Comparison of ENCODE assay signal across 8 mouse cellular contexts in genomic region chr7:18840386-18841173, GRCm38 (mm10). TPM values are rescaled to one million over a fixed set of nuclear protein-coding genes. Genes with fewer than 3 reads are reported as not detected.
DNase-seq lines count a peak whose midpoint lies in the region; ATAC-seq and TF ChIP-seq lines count a peak whose summit lies in the region.

No protein-coding gene starts in this region.

- H3K4me1 ChIP-seq in E14TG2a.4 (replicated peaks; ENCODE audit: low read depth, low read length) = peaks cover 35% of the 10 kb centered on the region
- peaks cover 1% of the 10 kb centered on the region; the same call in 1 of the 2 replicates for H3K4me1 ChIP-seq in bone marrow, adult 2 months (ENCODE audit: control insufficient read depth, insufficient read depth, low read length)
- H3K4me1 ChIP-seq in heart, embryonic 16.5 days (ENCODE audit: control insufficient read depth, insufficient read depth, low read length) = peaks cover 3% of the 10 kb centered on the region; the same call in 1 of the 2 replicates
- 0 out of 2 replicates have a peak, but pooled peaks cover 2% of the 10 kb centered on the region for H3K4me1 ChIP-seq in lung, embryonic 14.5 days (ENCODE audit: insufficient read depth)
- no peaks in the 10 kb centered on the region for H3K4me1 ChIP-seq in neural tube, embryonic 14.5 days (ENCODE audit: control insufficient read depth, insufficient read depth, low read length)

- H3K27me3 ChIP-seq in E14TG2a.4 (ENCODE audit: insufficient read depth, low read length) = no peaks in the 10 kb centered on the region
- no peaks in the 10 kb centered on the region for H3K27me3 ChIP-seq in heart, embryonic 16.5 days (ENCODE audit: control insufficient read depth, insufficient read depth, low read length)
- no peaks in the 10 kb centered on the region for H3K27me3 ChIP-seq in lung, embryonic 14.5 days (ENCODE audit: insufficient read depth, low read length)
- H3K27me3 ChIP-seq in neural tube, embryonic 14.5 days (ENCODE audit: control insufficient read depth, insufficient read depth, low read length) = no peaks in the 10 kb centered on the region

- TF ChIP-seq CTCF in E14TG2a.4 (conservative IDR thresholded peaks at IDR 0.05; ENCODE audit: low read length) = no peak
- no peak for TF ChIP-seq CTCF in bone marrow, adult 2 months (IDR thresholded peaks at IDR 0.05; ENCODE audit: control insufficient read depth, insufficient read depth, low read length)
- TF ChIP-seq CTCF in lung, embryonic 14.5 days (IDR thresholded peaks at IDR 0.05; ENCODE audit: low read depth) = no peak

- no peaks in the 10 kb centered on the region for H3K36me3 ChIP-seq in E14TG2a.4 (ENCODE audit: insufficient read depth, low read length)
- H3K36me3 ChIP-seq in heart, embryonic 16.5 days (ENCODE audit: control insufficient read depth, insufficient read depth) = no peaks in the 10 kb centered on the region
- no peaks in the 10 kb centered on the region for H3K36me3 ChIP-seq in lung, embryonic 14.5 days (ENCODE audit: insufficient read depth)
- H3K36me3 ChIP-seq in neural tube, embryonic 14.5 days (ENCODE audit: control insufficient read depth, insufficient read depth, low read length) = no peaks in the 10 kb centered on the region

- peak overlapping the region; percentile 68 for H3K9ac ChIP-seq in heart, embryonic 16.5 days (ENCODE audit: low read length)
- peak overlapping the region; percentile 61 for H3K9ac ChIP-seq in lung, embryonic 14.5 days
- H3K9ac ChIP-seq in neural tube, embryonic 14.5 days (replicated peaks; ENCODE audit: low read depth, low read length) = 0 out of 2 replicates have a peak overlapping the region, but pooled peaks have one; percentile 44

- H3K9me3 ChIP-seq in E14TG2a.4 (ENCODE audit: low read length) = no peaks in the 10 kb centered on the region
- H3K9me3 ChIP-seq in heart, embryonic 16.5 days (replicated peaks; ENCODE audit: control insufficient read depth, low read length) = no peaks in the 10 kb centered on the region
- no peaks in the 10 kb centered on the region for H3K9me3 ChIP-seq in lung, embryonic 14.5 days (ENCODE audit: low read depth, low read length)
- no peaks in the 10 kb centered on the region for H3K9me3 ChIP-seq in neural tube, embryonic 14.5 days (ENCODE audit: control insufficient read depth, low read length)

- peak overlapping the region; percentile 65 for H3K4me3 ChIP-seq in E14TG2a.4 (replicated peaks; ENCODE audit: low read length)
- peak overlapping the region; percentile 46 for H3K4me3 ChIP-seq in bone marrow, adult 2 months (replicated peaks; ENCODE audit: control insufficient read depth, low read depth, low read length)
- peak overlapping the region; percentile 53 for H3K4me3 ChIP-seq in heart, embryonic 16.5 days (ENCODE audit: low read length)
- peak overlapping the region; percentile 41 for H3K4me3 ChIP-seq in lung, embryonic 14.5 days (ENCODE audit: low read depth, low read length)
- peak overlapping the region; percentile 27; the same call in 1 of the 2 replicates for H3K4me3 ChIP-seq in neural tube, embryonic 14.5 days (ENCODE audit: low read depth, low read length)

- H3K4me2 ChIP-seq in heart, embryonic 16.5 days (ENCODE audit: low read depth, low read length) = peak overlapping the region; percentile 73
- H3K4me2 ChIP-seq in lung, embryonic 14.5 days = peak overlapping the region; percentile 69
- H3K4me2 ChIP-seq in neural tube, embryonic 14.5 days (ENCODE audit: low read depth, low read length) = peak overlapping the region; percentile 52

- ATAC-seq in erythroid progenitor cell, adult 5-6 weeks (replicated peaks; ENCODE audit: low FRiP score, poor library complexity, severe bottlenecking) = 0 out of 2 replicates have a peak, but pooled peaks have one; percentile 42
- peak; percentile 83 for ATAC-seq in heart, embryonic 16.5 days (replicated peaks; ENCODE audit: extremely low read depth, insufficient read depth, low FRiP score)
- peak; percentile 89 for ATAC-seq in lung, embryonic 14.5 days (ENCODE audit: insufficient read depth)
- ATAC-seq in neural tube, embryonic 14.5 days (ENCODE audit: low read depth) = peak; percentile 69

- peak; percentile 76 for DNase-seq in kidney, postnatal 10 days
- peak; percentile 87 for DNase-seq in lung, embryonic 14.5 days
- DNase-seq in urinary bladder, adult 2 months (ENCODE audit: low spot score) = peak; percentile 39

- 3% methylated on average over 17 of the region's 17 CpGs for WGBS in bone marrow, adult 2 months
- 4% methylated on average over 14 of the region's 17 CpGs for WGBS in heart, embryonic 16.5 days
- 3% methylated on average over 14 of the region's 17 CpGs for whole genome bisulfite sequencing in lung, embryonic 14.5 days
- WGBS in neural tube, embryonic 14.5 days = 5% methylated on average over 14 of the region's 17 CpGs

- H3K27ac ChIP-seq in bone marrow, adult 2 months (ENCODE audit: control insufficient read depth, insufficient read depth, low read depth, low read length, poor library complexity) = peak overlapping the region; percentile 63
- H3K27ac ChIP-seq in heart, embryonic 16.5 days (ENCODE audit: low read length) = peak overlapping the region; percentile 79
- peak overlapping the region; percentile 96 for H3K27ac ChIP-seq in lung, embryonic 14.5 days (ENCODE audit: low read depth)
- peak overlapping the region; percentile 2; the same call in 1 of the 2 replicates for H3K27ac ChIP-seq in neural tube, embryonic 14.5 days (ENCODE audit: low read depth, low read length)

- TF ChIP-seq POLR2A in bone marrow, adult 2 months (IDR thresholded peaks at IDR 0.05; ENCODE audit: borderline replicate concordance, control insufficient read depth, low read depth, low read length) = no peak

RNA-seq across cellular contexts. Expression of gene Mill2, which starts 0.8 kb away (rescaled TPM):
- polyA plus RNA-seq in bone marrow, adult 2 months (2011; ENCODE audit: insufficient read depth, insufficient read length, low replicate concordance, missing spikeins) = 1.5 and 3.6 TPM in 2 replicates
- total RNA-seq in erythroid progenitor cell, adult 5-6 weeks (2015; ENCODE audit: low replicate concordance) = 2.9 TPM in 1 of 2 replicates, not detected in the other
- total RNA-seq in erythroid progenitor cell, adult 5-6 weeks (2017; ENCODE audit: low replicate concordance) = not detected in 2 replicates
- 0.50 and 0.69 TPM in 2 replicates for polyA plus RNA-seq in heart, embryonic 16.5 days (2015; fragmentation: Nextera tagmentation; extraction: Ambion mirVana)
- polyA plus RNA-seq in lung, embryonic 14.5 days (2014; fragmentation: Nextera tagmentation; extraction: Ambion mirVana) = 0.81 and 0.92 TPM in 2 replicates
- polyA plus RNA-seq in neural tube, embryonic 14.5 days (2014; fragmentation: Nextera tagmentation; extraction: Ambion mirVana) = 0.46 TPM in 1 of 2 replicates, not detected in the other
- polyA plus RNA-seq in urinary bladder, adult 2 months (2012; rRNA removed) = 27.2 and 31.4 TPM in 2 replicates

RNA-seq across cellular contexts. Expression of gene Psg17, which starts 19.2 kb away (rescaled TPM):
- not detected in 2 replicates for polyA plus RNA-seq in bone marrow, adult 2 months (2011; ENCODE audit: insufficient read depth, insufficient read length, low replicate concordance, missing spikeins)
- total RNA-seq in erythroid progenitor cell, adult 5-6 weeks (2015; ENCODE audit: low replicate concordance) = not detected in 2 replicates
- total RNA-seq in erythroid progenitor cell, adult 5-6 weeks (2017; ENCODE audit: low replicate concordance) = not detected in 2 replicates
- polyA plus RNA-seq in heart, embryonic 16.5 days (2015; fragmentation: Nextera tagmentation; extraction: Ambion mirVana) = not detected in 2 replicates
- polyA plus RNA-seq in lung, embryonic 14.5 days (2014; fragmentation: Nextera tagmentation; extraction: Ambion mirVana) = 0.08 TPM in 1 of 2 replicates, not detected in the other
- 0.12 TPM in 1 of 2 replicates, not detected in the other for polyA plus RNA-seq in neural tube, embryonic 14.5 days (2014; fragmentation: Nextera tagmentation; extraction: Ambion mirVana)
- polyA plus RNA-seq in urinary bladder, adult 2 months (2012; rRNA removed) = 0.37 and 0.59 TPM in 2 replicates

RNA-seq across cellular contexts. Expression of gene Pglyrp1, which starts 30.6 kb away (rescaled TPM):
- polyA plus RNA-seq in bone marrow, adult 2 months (2011; ENCODE audit: insufficient read depth, insufficient read length, low replicate concordance, missing spikeins) = 72.2 and 201 TPM in 2 replicates
- total RNA-seq in erythroid progenitor cell, adult 5-6 weeks (2015; ENCODE audit: low replicate concordance) = 151 and 220 TPM in 2 replicates
- 10.8 and 18.9 TPM in 2 replicates for total RNA-seq in erythroid progenitor cell, adult 5-6 weeks (2017; ENCODE audit: low replicate concordance)
- polyA plus RNA-seq in heart, embryonic 16.5 days (2015; fragmentation: Nextera tagmentation; extraction: Ambion mirVana) = 3.5 and 5.7 TPM in 2 replicates
- 2.5 and 2.6 TPM in 2 replicates for polyA plus RNA-seq in lung, embryonic 14.5 days (2014; fragmentation: Nextera tagmentation; extraction: Ambion mirVana)
- polyA plus RNA-seq in neural tube, embryonic 14.5 days (2014; fragmentation: Nextera tagmentation; extraction: Ambion mirVana) = 18.3 and 18.7 TPM in 2 replicates
- 3.3 and 3.5 TPM in 2 replicates for polyA plus RNA-seq in urinary bladder, adult 2 months (2012; rRNA removed)

RNA-seq across cellular contexts. Expression of gene Psg19, which starts 42.3 kb away (rescaled TPM):
- not detected in 2 replicates for polyA plus RNA-seq in bone marrow, adult 2 months (2011; ENCODE audit: insufficient read depth, insufficient read length, low replicate concordance, missing spikeins)
- total RNA-seq in erythroid progenitor cell, adult 5-6 weeks (2015; ENCODE audit: low replicate concordance) = not detected in 2 replicates
- total RNA-seq in erythroid progenitor cell, adult 5-6 weeks (2017; ENCODE audit: low replicate concordance) = not detected in 2 replicates
- polyA plus RNA-seq in heart, embryonic 16.5 days (2015; fragmentation: Nextera tagmentation; extraction: Ambion mirVana) = not detected in 2 replicates
- polyA plus RNA-seq in lung, embryonic 14.5 days (2014; fragmentation: Nextera tagmentation; extraction: Ambion mirVana) = not detected in 2 replicates
- polyA plus RNA-seq in neural tube, embryonic 14.5 days (2014; fragmentation: Nextera tagmentation; extraction: Ambion mirVana) = not detected in 2 replicates
- polyA plus RNA-seq in urinary bladder, adult 2 months (2012; rRNA removed) = not detected in 2 replicates

Comparison
In these comparisons a context has a peak if more than half of its experiments do, and no peak if none do; other contexts are left out.
1. Peak in every context shown above with its lines: DNase-seq, ATAC-seq, H3K4me3 ChIP-seq and H3K27ac ChIP-seq.
2. H3K27ac ChIP-seq: peak in every context shown above with its lines; median percentile 96 in lung, embryonic 14.5 days; 79 in heart, embryonic 16.5 days; 63 in bone marrow, adult 2 months; 2 in neural tube, embryonic 14.5 days.